Mouse (Mus musculus) lung, adult 2 months (tissue): Measurements from ENCODE around the gene Prrt3.

Experiments
- CTCF ChIP-seq: fragments of 200-500 bp; IDR thresholded peaks from 2 replicates; pipeline ENCODE4 v1.5.1; 2011; ENCODE audit warnings: mild to moderate bottlenecking, low read length, control low read depth; ENCODE audit not compliant: insufficient read depth
- POLR2A ChIP-seq: fragments of 200-500 bp; IDR thresholded peaks from 2 replicates; pipeline ENCODE4 v1.6.1; 2011; ENCODE audit warnings: low read depth, mild to moderate bottlenecking, control low read depth, low read length, borderline replicate concordance; ENCODE audit errors: extremely low read depth

GRCm38 (mm10) chr6:113522310-113522709, 20.6 kb upstream of the Prrt3 start:
- no peak for TF ChIP-seq CTCF
- no peak for TF ChIP-seq POLR2A
